Mouse (Mus musculus) mouse embryonic stem cell (cell line): ENCODE measurements at regions not wholly inside any gene's neighbourhood (a gene's known extent, or its start where the extent isn't known, plus 50 kb on each side); places are given as distances from the start of the nearest gene placed in this dataset.

Experiments used
- in situ Hi-C, 2 experiments: fragments of 300-500 bp; cut with MboI; formaldehyde crosslinking; loops; 1 replicate in 1 of 2; 3 replicates in 1 of 2; pipeline ENCODE4 v1.14.3; 2019 to 2020; ENCODE audit warnings: low sequenced_read_pairs in 2 of 2, low pct_unique_long_range_greater_than_20kb in 1 of 2, mixed read lengths in 1 of 2; ENCODE audit not compliant: unreplicated experiment in 1 of 2

DNA sequence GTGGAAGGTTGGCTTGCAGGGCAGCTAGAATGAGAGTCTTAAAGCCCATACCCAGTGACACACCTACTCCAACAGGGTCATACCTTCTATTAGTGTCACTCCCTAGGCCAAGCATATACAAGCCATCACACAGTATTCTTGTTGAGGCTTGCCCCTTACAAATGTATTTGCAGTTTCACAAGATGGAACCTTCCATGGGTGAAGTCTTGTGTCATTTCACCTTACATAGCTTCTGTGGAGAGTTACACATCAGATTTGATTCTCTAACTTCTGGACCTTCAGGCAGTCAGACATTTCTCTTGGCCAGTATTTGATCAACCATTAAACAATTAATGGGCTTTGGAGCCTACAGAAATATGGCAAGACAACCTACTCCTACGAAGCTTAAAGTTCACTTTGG lies 210.6 kb upstream of the Tbl1xr1 start:
- in situ Hi-C loops, result no loop called here

GRCm38 (mm10) chr3:21878396-21878795 lies 198.1 kb upstream of the Tbl1xr1 start:
- in situ Hi-C loops, result no loop called here

GRCm38 (mm10) chr3:21884216-21884615 lies 192.2 kb upstream of the Tbl1xr1 start:
- in situ Hi-C loops, result no loop called here

DNA sequence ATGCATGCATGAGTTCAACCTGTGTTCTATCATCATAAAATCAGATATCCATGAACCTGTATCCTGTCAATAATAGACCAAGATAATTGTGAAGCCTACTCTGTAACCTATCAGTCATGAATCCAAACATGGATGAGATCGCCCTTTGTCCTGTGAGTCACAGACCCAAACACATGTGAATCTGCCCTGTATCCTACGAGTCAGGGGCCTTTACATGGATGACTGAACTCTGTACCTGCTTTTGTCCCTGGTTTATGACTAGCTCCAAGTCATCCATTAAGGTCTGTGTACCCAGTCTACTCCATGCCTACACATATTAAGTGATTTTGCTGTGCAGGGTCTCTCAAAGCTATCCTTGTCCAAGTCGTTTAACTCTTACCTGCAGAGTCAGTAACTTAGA lies 187.7 kb upstream of the Tbl1xr1 start:
- in situ Hi-C loops, result no loop called here

- in situ Hi-C loops, result no loop called here
Measured at GRCm38 (mm10) chr3:21891819-21892480, 184.5 kb upstream of the Tbl1xr1 start.

DNA sequence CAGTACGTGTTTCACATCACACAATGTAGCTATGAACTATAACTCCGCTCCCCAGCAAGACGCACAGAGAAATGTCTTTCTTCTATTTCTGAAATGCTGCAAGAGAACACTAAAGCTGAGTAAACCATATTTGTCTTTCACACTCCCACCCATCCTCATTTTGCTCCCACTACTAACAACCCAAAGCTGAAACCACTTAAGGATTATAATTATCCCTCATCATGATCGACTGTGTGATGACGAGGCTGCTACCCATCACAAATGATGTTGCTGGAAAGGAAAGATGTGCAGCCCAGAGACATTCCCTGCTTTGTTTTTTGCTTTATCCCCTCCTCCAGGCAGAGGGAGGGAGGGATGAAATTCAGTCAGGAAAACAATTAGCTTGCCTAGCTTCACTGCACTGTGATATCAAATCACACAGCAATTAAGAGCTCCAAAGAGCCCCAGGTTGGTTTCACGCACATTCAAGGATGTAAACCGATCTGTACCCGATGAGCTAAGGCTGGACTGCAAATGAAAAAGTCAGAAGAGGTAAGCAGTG lies 183.5 kb upstream of the Tbl1xr1 start:
- in situ Hi-C loops, result no loop called here

DNA sequence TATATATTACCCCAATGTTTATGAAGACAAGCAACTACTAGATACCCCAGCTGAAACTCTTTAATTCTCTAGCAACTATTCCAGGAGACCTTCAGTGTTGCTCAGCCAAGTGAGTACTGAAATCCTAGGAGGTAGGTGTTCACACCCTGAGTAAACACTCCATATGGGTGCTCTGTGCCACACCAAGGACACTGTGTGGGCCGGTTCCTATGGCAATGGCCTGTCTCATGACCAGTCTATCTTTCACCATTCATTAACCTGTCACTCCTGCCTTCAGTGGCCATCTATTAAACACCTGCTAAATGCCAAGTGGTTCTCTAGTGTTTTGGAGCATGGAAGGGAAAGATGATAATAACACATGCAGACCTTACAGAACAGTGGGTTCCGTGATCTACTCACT lies 180.9 kb upstream of the Tbl1xr1 start:
- in situ Hi-C loops, result no loop called here

GRCm38 (mm10) chr3:21898241-21898640 lies 178.2 kb upstream of the Tbl1xr1 start:
- in situ Hi-C loops, result no loop called here

GRCm38 (mm10) chr3:21905384-21906073 lies 170.9 kb upstream of the Tbl1xr1 start:
- in situ Hi-C loops, result no loop called here

DNA sequence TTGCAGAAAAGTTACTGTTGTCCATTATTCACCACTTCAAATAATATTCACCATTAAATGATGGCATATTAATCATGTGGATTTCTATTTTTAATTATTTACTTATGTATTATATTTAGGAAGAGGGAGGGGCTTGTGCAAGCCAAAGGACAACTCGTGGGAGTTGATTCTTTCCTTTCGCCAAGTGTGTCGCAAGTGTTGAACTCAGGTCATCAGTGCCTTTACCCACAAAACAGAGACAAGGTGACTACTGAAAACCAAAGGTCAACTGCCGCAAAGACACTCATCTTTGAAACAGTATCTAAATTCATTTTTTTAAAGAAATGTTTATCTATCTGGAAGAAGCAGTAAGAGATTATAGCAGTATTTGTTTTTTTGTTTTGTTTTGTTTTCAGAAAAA lies 167.6 kb upstream of the Tbl1xr1 start:
- in situ Hi-C loops, result no loop called here

GRCm38 (mm10) chr3:21910080-21910479 lies 166.4 kb upstream of the Tbl1xr1 start:
- in situ Hi-C loops, result no loop called here

DNA sequence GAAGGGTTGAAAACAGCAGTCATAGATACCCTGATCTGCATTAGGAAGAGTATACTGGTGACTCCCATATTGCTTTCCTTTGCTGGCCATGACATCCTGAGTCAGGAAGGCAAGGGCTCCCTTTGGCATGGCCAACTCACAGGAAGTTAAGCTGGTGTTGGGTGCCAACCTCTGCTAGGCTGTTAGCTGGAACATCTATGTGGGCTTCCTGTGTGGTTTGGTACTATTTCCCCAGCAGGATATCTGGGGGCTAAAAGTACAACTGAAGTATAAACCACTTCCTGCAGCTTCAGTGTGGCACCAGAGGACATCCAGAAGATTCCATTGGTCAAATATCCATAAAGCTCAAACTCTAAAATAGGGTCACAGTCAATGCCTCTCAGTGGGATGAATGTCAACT lies 165.4 kb upstream of the Tbl1xr1 start:
- in situ Hi-C loops, result no loop called here

DNA sequence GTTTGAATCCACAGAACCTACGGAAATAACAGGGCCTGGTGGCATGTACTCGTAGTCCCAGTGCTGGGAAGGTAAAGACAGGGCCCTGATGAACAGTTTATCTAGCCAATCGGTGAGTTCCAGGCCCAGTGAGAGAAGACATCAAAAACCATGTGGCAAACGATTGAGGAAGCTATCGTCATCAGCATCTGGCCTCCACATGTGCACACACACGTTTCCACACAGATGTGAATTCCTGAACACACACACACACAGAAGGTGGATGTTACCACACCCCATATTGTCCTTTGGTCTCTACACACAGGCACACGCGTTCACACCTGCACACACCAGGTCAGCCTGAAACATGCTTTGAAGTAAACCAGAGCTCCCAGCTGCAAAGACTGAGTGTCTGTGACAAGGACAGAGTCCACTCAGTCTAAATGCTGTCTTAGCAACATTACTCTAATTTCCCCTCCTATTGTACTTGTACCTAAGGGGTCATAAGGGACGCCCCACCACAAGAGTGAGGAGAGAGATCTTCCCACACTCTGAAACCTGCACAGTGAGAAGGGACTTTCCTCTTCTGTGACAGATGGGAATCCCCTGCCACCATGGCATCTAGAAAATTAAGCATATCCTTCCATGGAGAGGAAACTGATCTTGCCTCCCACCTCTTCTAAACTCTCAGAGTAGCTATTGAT lies 159.1 kb upstream of the Tbl1xr1 start:
- in situ Hi-C loops, result no loop called here

DNA sequence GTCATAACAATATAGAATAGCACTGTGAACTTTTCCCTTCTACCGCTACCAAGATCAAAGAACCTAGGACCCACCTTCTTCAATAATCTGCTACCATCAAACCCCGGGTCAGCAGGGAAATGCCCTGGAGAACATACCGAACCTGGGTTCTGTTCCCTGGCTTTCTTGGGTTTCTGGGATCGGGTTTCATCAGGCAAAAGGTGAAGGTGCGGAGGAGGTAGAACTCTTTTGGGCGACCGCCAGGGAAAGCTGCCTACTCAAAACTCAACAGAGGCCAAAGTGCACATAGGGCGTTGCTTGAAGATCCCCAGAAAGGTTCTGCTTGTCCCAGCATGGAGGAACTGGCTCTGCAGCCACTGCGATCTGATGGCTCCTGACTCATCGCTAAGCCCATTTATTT lies 158.0 kb upstream of the Tbl1xr1 start:
- in situ Hi-C loops, result no loop called here

GRCm38 (mm10) chr3:21919931-21920330 lies 156.5 kb upstream of the Tbl1xr1 start:
- in situ Hi-C loops, result no loop called here

GRCm38 (mm10) chr3:21931951-21932350 lies 144.5 kb upstream of the Tbl1xr1 start:
- in situ Hi-C loops, result loop anchor here (10.0 kb wide), 1 partner anchor 153 kb away; no protein-coding TSS in a partner anchor

GRCm38 (mm10) chr3:21932696-21933095 lies 143.8 kb upstream of the Tbl1xr1 start:
- in situ Hi-C loops, result loop anchor here (10.0 kb wide), 1 partner anchor 152 kb away; no protein-coding TSS in a partner anchor

DNA sequence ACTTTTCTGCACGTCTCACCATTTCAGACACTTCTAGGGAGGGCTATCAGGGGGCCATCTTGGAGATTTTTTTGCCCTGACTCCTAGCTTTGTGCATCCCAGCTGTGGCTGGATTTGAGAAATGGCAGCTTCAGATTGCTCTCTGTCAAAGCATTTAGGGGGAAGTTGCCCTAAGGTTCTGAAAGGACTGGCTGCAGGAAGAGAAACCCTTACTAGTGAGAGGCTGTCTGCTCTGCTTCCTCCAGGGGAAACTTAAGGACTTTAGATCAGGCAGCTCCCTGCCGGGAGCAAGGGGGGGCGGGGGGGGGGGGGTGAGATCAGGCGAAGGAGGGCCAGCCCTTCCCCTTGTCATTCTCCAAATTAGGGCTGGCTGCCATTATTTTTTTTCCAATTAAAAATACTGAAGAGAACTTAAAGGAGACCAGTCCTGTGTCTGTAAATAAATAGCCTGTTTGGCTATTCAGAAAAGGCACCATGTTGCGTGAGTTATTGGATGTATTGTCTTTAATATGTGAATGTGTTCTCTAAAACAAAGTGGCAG lies 141.7 kb upstream of the Tbl1xr1 start:
- in situ Hi-C loops, result loop anchor here (10.0 kb wide), 1 partner anchor 150 kb away; no protein-coding TSS in a partner anchor
